Mouse (Mus musculus) cortical plate, adult 2 months (tissue): ENCODE data around the gene Nxpe4.

Experiments
- CTCF ChIP-seq: fragments of 200-500 bp; IDR thresholded peaks from 2 replicates; pipeline ENCODE4 v1.5.1; 2011; ENCODE audit warnings: mild to moderate bottlenecking, control low read depth, low read length; ENCODE audit not compliant: insufficient read depth; ENCODE audit errors: extremely low read depth
- POLR2A ChIP-seq: fragments of 200-500 bp; IDR thresholded peaks from 2 replicates; pipeline ENCODE4 v1.6.1; 2011; ENCODE audit warnings: mild to moderate bottlenecking, low read length, control low read depth; ENCODE audit not compliant: insufficient read depth; ENCODE audit errors: extremely low read depth

- TF ChIP-seq POLR2A = no peak
- no peak for TF ChIP-seq CTCF
Measured at GRCm38 (mm10) chr9:48214751-48215150, 52.9 kb downstream of the Nxpe4 start.
